Mouse (Mus musculus): ENCODE data around the gene Pyroxd2. TPM values are rescaled to one million over a fixed set of nuclear protein-coding genes. Genes with fewer than 3 reads are reported as not detected.

Pyroxd2 gene
- polyA plus RNA-seq, 1 experiment from 2014 or later: 3.0 TPM

DNA sequence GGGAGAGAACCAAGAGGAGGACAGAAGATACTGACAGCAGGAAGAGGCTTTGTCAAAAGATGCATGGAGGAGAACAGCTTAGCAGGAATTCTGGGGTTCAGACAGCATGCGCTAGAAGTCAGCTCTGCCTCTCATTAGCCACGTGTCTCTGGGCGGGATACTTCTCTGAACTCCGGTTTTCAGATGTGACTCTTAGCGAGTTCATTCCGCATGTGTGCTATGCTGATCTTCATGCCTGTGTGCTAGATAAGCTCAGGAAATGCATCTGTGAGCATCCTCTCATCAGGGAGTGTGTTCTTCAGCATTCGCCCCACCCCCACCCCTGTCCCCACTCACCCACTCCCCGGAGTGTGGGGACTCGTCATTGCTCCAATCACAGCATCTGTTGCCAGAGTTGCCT, 14.8 kb downstream of the Pyroxd2 start:
- H3K4me3 ChIP-seq (ENCODE audit: low read length): no peak overlapping the region
- ATAC-seq: no peak
- no peak overlapping the region for H3K27ac ChIP-seq (ENCODE audit: low read depth, low read length)
- H3K36me3 ChIP-seq (ENCODE audit: control insufficient read depth, insufficient read depth, low read length): no peaks in the 10 kb centered on the region
- no peaks in the 10 kb centered on the region for H3K9me3 ChIP-seq (ENCODE audit: control insufficient read depth, low read length)
- H3K9ac ChIP-seq (ENCODE audit: low read depth, low read length): no peak overlapping the region
- no peaks in the 10 kb centered on the region for H3K27me3 ChIP-seq (replicated peaks; ENCODE audit: control insufficient read depth, insufficient read depth, low read length)
- no peak overlapping the region for H3K4me2 ChIP-seq (ENCODE audit: low read length)
- H3K4me1 ChIP-seq (ENCODE audit: control insufficient read depth, insufficient read depth, low read depth, low read length): no peaks in the 10 kb centered on the region
- 57% methylated on average over 9 of the region's 9 CpGs for WGBS

- Histone ChIP-seq H3K27ac (ENCODE audit: low read depth, low read length) (no peak overlapping the region), H3K9ac (ENCODE audit: low read depth, low read length) (no peak overlapping the region), H3K9me3 (ENCODE audit: control insufficient read depth, low read length) (no peaks in the 10 kb centered on the region), H3K27me3 (replicated peaks; ENCODE audit: control insufficient read depth, insufficient read depth, low read length) (no peaks in the 10 kb centered on the region), H3K4me3 (ENCODE audit: low read length) (no peak overlapping the region), H3K4me1 (ENCODE audit: control insufficient read depth, insufficient read depth, low read depth, low read length) (no peaks in the 10 kb centered on the region), H3K36me3 (ENCODE audit: control insufficient read depth, insufficient read depth, low read length) (no peaks in the 10 kb centered on the region), H3K4me2 (ENCODE audit: low read length) (no peak overlapping the region)
- 85% methylated on average over 5 of the region's 5 CpGs for WGBS
- ATAC-seq: no peak
Observed at GRCm38 (mm10) chr19:42734982-42735381, 17.6 kb downstream of the Pyroxd2 start.

GRCm38 (mm10) chr19:42727424-42727823, 25.2 kb downstream of the Pyroxd2 start:
- Histone ChIP-seq H3K27me3 (replicated peaks; ENCODE audit: control insufficient read depth, insufficient read depth, low read length) (no peaks in the 10 kb centered on the region), H3K9me3 (ENCODE audit: control insufficient read depth, low read length) (no peaks in the 10 kb centered on the region), H3K9ac (ENCODE audit: low read depth, low read length) (no peak overlapping the region), H3K4me2 (ENCODE audit: low read length) (no peak overlapping the region), H3K36me3 (ENCODE audit: control insufficient read depth, insufficient read depth, low read length) (no peaks in the 10 kb centered on the region), H3K4me3 (ENCODE audit: low read length) (no peak overlapping the region), H3K4me1 (ENCODE audit: control insufficient read depth, insufficient read depth, low read depth, low read length) (no peaks in the 10 kb centered on the region; the same call in 1 of the 2 replicates), H3K27ac (ENCODE audit: low read depth, low read length) (no peak overlapping the region)
- no peak for ATAC-seq
- WGBS: 93% methylated on average over 4 of the region's 4 CpGs

- Histone ChIP-seq H3K4me3 (ENCODE audit: low read length) (no peak overlapping the region), H3K27ac (ENCODE audit: low read depth, low read length) (no peak overlapping the region), H3K27me3 (replicated peaks; ENCODE audit: control insufficient read depth, insufficient read depth, low read length) (no peaks in the 10 kb centered on the region), H3K9me3 (ENCODE audit: control insufficient read depth, low read length) (no peaks in the 10 kb centered on the region), H3K4me1 (ENCODE audit: control insufficient read depth, insufficient read depth, low read depth, low read length) (no peaks in the 10 kb centered on the region; the same call in 1 of the 2 replicates), H3K4me2 (ENCODE audit: low read length) (no peak overlapping the region), H3K9ac (ENCODE audit: low read depth, low read length) (no peak overlapping the region), H3K36me3 (ENCODE audit: control insufficient read depth, insufficient read depth, low read length) (no peaks in the 10 kb centered on the region)
- WGBS: 86% methylated on average over 10 of the region's 10 CpGs
- no peak for ATAC-seq
Observed at GRCm38 (mm10) chr19:42726766-42727165, 25.8 kb downstream of the Pyroxd2 start.

- H3K4me1 ChIP-seq (ENCODE audit: control insufficient read depth, insufficient read depth, low read depth, low read length): no peaks in the 10 kb centered on the region; the same call in 1 of the 2 replicates
- 89% methylated on average over 3 of the region's 3 CpGs for WGBS
- no peak overlapping the region for H3K4me2 ChIP-seq (ENCODE audit: low read length)
- no peaks in the 10 kb centered on the region for H3K36me3 ChIP-seq (ENCODE audit: control insufficient read depth, insufficient read depth, low read length)
- H3K9ac ChIP-seq (ENCODE audit: low read depth, low read length): no peak overlapping the region
- no peak overlapping the region for H3K4me3 ChIP-seq (ENCODE audit: low read length)
- ATAC-seq: no peak
- H3K27ac ChIP-seq (ENCODE audit: low read depth, low read length): no peak overlapping the region
- no peaks in the 10 kb centered on the region for H3K27me3 ChIP-seq (replicated peaks; ENCODE audit: control insufficient read depth, insufficient read depth, low read length)
- H3K9me3 ChIP-seq (ENCODE audit: control insufficient read depth, low read length): no peaks in the 10 kb centered on the region
Observed at GRCm38 (mm10) chr19:42725973-42726350, 26.6 kb downstream of the Pyroxd2 start.

GRCm38 (mm10) chr19:42725056-42725972, 27.3 kb downstream of the Pyroxd2 start:
- no peak for ATAC-seq
- H3K4me2 ChIP-seq (ENCODE audit: low read length): no peak overlapping the region
- H3K9me3 ChIP-seq (ENCODE audit: control insufficient read depth, low read length): no peaks in the 10 kb centered on the region
- H3K27me3 ChIP-seq (replicated peaks; ENCODE audit: control insufficient read depth, insufficient read depth, low read length): no peaks in the 10 kb centered on the region
- H3K4me1 ChIP-seq (ENCODE audit: control insufficient read depth, insufficient read depth, low read depth, low read length): no peaks in the 10 kb centered on the region; the same call in 1 of the 2 replicates
- no peak overlapping the region for H3K9ac ChIP-seq (ENCODE audit: low read depth, low read length)
- no peaks in the 10 kb centered on the region for H3K36me3 ChIP-seq (ENCODE audit: control insufficient read depth, insufficient read depth, low read length)
- H3K4me3 ChIP-seq (ENCODE audit: low read length): no peak overlapping the region
- no peak overlapping the region for H3K27ac ChIP-seq (ENCODE audit: low read depth, low read length)
- 72% methylated on average over 16 of the region's 16 CpGs for WGBS

DNA sequence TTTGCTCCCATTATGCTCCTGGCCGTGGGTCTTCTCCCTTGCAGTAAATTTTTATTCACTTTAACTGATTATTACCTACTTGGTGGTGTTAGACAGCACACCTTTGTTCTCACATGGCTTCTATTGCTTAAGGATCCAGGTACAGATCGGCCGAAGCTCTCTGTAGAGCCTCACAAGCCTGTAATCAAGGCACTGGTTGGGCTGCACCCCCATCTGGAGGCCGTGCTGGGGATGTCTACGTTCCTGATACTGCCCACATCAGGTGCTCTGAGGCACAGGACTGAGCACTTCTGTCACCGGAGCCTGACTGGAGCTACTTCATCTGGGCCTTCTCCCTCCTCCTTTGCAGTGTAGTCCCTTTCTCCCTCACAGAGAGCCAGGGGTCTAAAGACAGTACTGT, 29.3 kb downstream of the Pyroxd2 start:
- H3K4me1 ChIP-seq (ENCODE audit: control insufficient read depth, insufficient read depth, low read depth, low read length): no peaks in the 10 kb centered on the region
- 85% methylated on average over 6 of the region's 6 CpGs for WGBS
- H3K9ac ChIP-seq (ENCODE audit: low read depth, low read length): no peak overlapping the region
- no peak for ATAC-seq
- H3K36me3 ChIP-seq (ENCODE audit: control insufficient read depth, insufficient read depth, low read length): no peaks in the 10 kb centered on the region
- H3K4me2 ChIP-seq (ENCODE audit: low read length): no peak overlapping the region
- H3K27ac ChIP-seq (ENCODE audit: low read depth, low read length): no peak overlapping the region
- no peak overlapping the region for H3K4me3 ChIP-seq (ENCODE audit: low read length)
- H3K9me3 ChIP-seq (ENCODE audit: control insufficient read depth, low read length): no peaks in the 10 kb centered on the region
- no peaks in the 10 kb centered on the region for H3K27me3 ChIP-seq (replicated peaks; ENCODE audit: control insufficient read depth, insufficient read depth, low read length)

DNA sequence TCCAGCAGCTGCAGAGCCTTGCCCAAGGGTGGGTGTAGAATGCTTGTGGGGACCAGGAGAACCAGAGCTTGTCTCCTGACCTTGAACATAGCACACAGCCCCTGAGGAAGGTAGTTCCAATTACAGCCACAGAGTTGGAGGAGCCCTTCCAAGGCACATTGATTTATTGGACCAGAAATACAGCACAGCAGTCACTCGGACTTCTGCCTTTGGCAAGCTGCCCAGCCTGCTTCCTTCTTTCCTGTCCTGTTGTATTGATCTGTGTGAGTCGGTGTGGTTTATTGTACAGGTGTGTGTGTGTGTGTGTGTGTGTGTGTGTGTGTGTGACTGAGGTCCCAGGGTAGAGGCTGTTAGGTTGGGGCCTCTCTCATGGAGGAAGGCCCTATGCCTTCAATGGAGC, 30.1 kb downstream of the Pyroxd2 start:
- Histone ChIP-seq H3K27me3 (replicated peaks; ENCODE audit: control insufficient read depth, insufficient read depth, low read length) (no peaks in the 10 kb centered on the region), H3K27ac (ENCODE audit: low read depth, low read length) (no peak overlapping the region), H3K9me3 (ENCODE audit: control insufficient read depth, low read length) (no peaks in the 10 kb centered on the region), H3K4me1 (ENCODE audit: control insufficient read depth, insufficient read depth, low read depth, low read length) (no peaks in the 10 kb centered on the region), H3K9ac (ENCODE audit: low read depth, low read length) (no peak overlapping the region), H3K4me2 (ENCODE audit: low read length) (no peak overlapping the region), H3K36me3 (ENCODE audit: control insufficient read depth, insufficient read depth, low read length) (no peaks in the 10 kb centered on the region), H3K4me3 (ENCODE audit: low read length) (no peak overlapping the region)
- ATAC-seq: peak; percentile 53
- WGBS: 16% methylated on average over 2 of the region's 2 CpGs

DNA sequence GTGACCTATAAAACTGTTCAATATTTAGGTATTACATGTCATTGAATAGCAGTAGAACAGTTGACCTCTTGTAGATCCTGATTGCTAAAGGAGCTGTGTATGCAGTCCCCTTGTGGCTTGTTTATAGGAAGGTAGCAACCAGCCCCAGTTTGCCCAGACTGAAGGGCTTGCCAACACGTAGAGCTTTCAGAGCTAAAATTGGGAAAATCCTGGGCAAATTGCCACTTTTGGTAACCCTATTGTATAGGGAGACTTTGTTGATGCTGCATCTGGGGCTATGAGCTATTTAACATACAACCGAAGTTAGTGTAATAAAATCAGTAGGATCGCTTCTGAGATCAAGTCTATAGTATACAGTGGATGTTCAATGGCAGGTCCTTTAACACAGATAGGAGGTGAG, 34.5 kb downstream of the Pyroxd2 start:
- Histone ChIP-seq H3K9ac (ENCODE audit: low read depth, low read length) (no peak overlapping the region), H3K36me3 (ENCODE audit: control insufficient read depth, insufficient read depth, low read length) (no peaks in the 10 kb centered on the region), H3K9me3 (ENCODE audit: control insufficient read depth, low read length) (no peaks in the 10 kb centered on the region), H3K27ac (ENCODE audit: low read depth, low read length) (no peak overlapping the region), H3K27me3 (replicated peaks; ENCODE audit: control insufficient read depth, insufficient read depth, low read length) (no peaks in the 10 kb centered on the region), H3K4me1 (ENCODE audit: control insufficient read depth, insufficient read depth, low read depth, low read length) (no peaks in the 10 kb centered on the region), H3K4me2 (ENCODE audit: low read length) (no peak overlapping the region), H3K4me3 (ENCODE audit: low read length) (no peak overlapping the region)
- no peak for ATAC-seq
- WGBS: 67% methylated on average over 3 of the region's 3 CpGs

Data from hindbrain, embryonic 16.5 days (tissue).